Mouse (Mus musculus) embryonic facial prominence, embryonic 12.5 days (tissue): ENCODE measurements around the gene Vps52. TPM values are rescaled to one million over a fixed set of nuclear protein-coding genes. Genes with fewer than 3 reads are reported as not detected.

ENCODE experiments used
- ATAC-seq: fragments of 200-750 bp; cut with Nextera tagmentation; 2 replicates; pipeline ENCODE4 v1.8.0; 2017; ENCODE audit not compliant: insufficient number of reproducible peaks, insufficient read depth, low FRiP score, low TSS enrichment
- H3K27ac ChIP-seq: fragments of 300-500 bp; sonication (generic); 2 replicates; pipeline ENCODE4 v1.5.1; 2016; ENCODE audit warnings: mild to moderate bottlenecking
- H3K27me3 ChIP-seq: fragments of 300-500 bp; sonication (generic); 2 replicates; pipeline ENCODE4 v1.6.1; 2016; ENCODE audit warnings: mild to moderate bottlenecking, moderate library complexity
- H3K36me3 ChIP-seq: fragments of 300-500 bp; sonication (generic); 2 replicates; pipeline ENCODE4 v1.6.1; 2016; ENCODE audit warnings: mild to moderate bottlenecking
- H3K4me1 ChIP-seq: fragments of 300-500 bp; sonication (generic); 2 replicates; pipeline ENCODE4 v1.6.1; 2016
- H3K4me2 ChIP-seq: fragments of 300-500 bp; sonication (generic); replicated peaks from 2 replicates; pipeline ENCODE4 v1.6.1; 2016; ENCODE audit warnings: mild to moderate bottlenecking, moderate library complexity
- H3K4me3 ChIP-seq: fragments of 300-500 bp; sonication (generic); 2 replicates; pipeline ENCODE4 v1.5.1; 2016; ENCODE audit warnings: mild to moderate bottlenecking
- H3K9ac ChIP-seq: fragments of 300-500 bp; sonication (generic); 2 replicates; pipeline ENCODE4 v1.6.1; 2016; ENCODE audit warnings: mild to moderate bottlenecking, moderate library complexity
- H3K9me3 ChIP-seq: fragments of 300-500 bp; sonication (generic); 2 replicates; pipeline ENCODE4 v1.6.1; 2016; ENCODE audit warnings: mild to moderate bottlenecking, moderate library complexity
- WGBS: fragments of 180-500 bp; shearing (Covaris S2); methylation state at CpG from one replicate; pipeline ENCODE4 v1.1.7; 2016; 5-methylcytosine and 5-hydroxymethylcytosine counted together
- polyA plus RNA-seq: library from polyadenylated mRNA; unstranded; fragments of >200 nt; fragmentation: Nextera tagmentation; extraction: Ambion mirVana; gene quantifications from 2 replicates; pipeline ENCODE4 v1.2.1, GENCODE M21; 2016

The Vps52 gene
- polyA plus RNA-seq, 1 experiment from 2014 or later, result 55.2 TPM

GRCm38 (mm10) chr17:33925406-33926116 is 30.1 kb upstream of the Vps52 start:
- Histone ChIP-seq H3K4me3 (no peak overlapping the region), H3K9ac (no peak overlapping the region), H3K36me3 (peaks cover 3% of the 10 kb centered on the region; the same call in 1 of the 2 replicates), H3K4me2 (no peak overlapping the region), H3K4me1 (peaks cover 4% of the 10 kb centered on the region; the same call in 1 of the 2 replicates), H3K27ac (no peak overlapping the region), H3K27me3 (no peaks in the 10 kb centered on the region), H3K9me3 (no peaks in the 10 kb centered on the region)
- ATAC-seq, result no peak
- WGBS, result 81% methylated on average over 21 of the region's 21 CpGs

- no peaks in the 10 kb centered on the region for H3K9me3 ChIP-seq
- no peaks in the 10 kb centered on the region for H3K27me3 ChIP-seq
- no peak for ATAC-seq
- H3K36me3 ChIP-seq, result peaks cover 3% of the 10 kb centered on the region; the same call in 1 of the 2 replicates
- no peak overlapping the region; the same call in 1 of the 2 replicates for H3K9ac ChIP-seq
- no peak overlapping the region for H3K4me2 ChIP-seq
- H3K4me3 ChIP-seq, result no peak overlapping the region
- WGBS, result 83% methylated on average over 17 of the region's 17 CpGs
- no peak overlapping the region for H3K27ac ChIP-seq
- peaks cover 11% of the 10 kb centered on the region for H3K4me1 ChIP-seq
These were observed 29.2 kb upstream of the Vps52 start for GRCm38 (mm10) chr17:33926207-33926932.

GRCm38 (mm10) chr17:33928251-33928947 is 27.2 kb upstream of the Vps52 start:
- H3K9me3 ChIP-seq, result no peaks in the 10 kb centered on the region
- no peaks in the 10 kb centered on the region for H3K27me3 ChIP-seq
- peaks cover 14% of the 10 kb centered on the region for H3K4me1 ChIP-seq
- peak overlapping the region; percentile 89 for H3K9ac ChIP-seq
- H3K36me3 ChIP-seq, result peaks cover 16% of the 10 kb centered on the region
- H3K4me2 ChIP-seq, result peak overlapping the region; percentile 99
- H3K4me3 ChIP-seq, result peak overlapping the region; percentile 88
- no peak for ATAC-seq
- no peak overlapping the region for H3K27ac ChIP-seq
- 63% methylated on average over 21 of the region's 21 CpGs for WGBS

GRCm38 (mm10) chr17:33929371-33930279 is 26.0 kb upstream of the Vps52 start, which contains the start of gene Rgl2:
Gene Rgl2, plus strand, starts transcription at chr17:33929543.
- Histone ChIP-seq H3K27ac (peak within 1 kb of the TSS; percentile 95), H3K9me3 (no peaks in the 10 kb centered on the region), H3K9ac (peak within 1 kb of the TSS; percentile 89), H3K27me3 (no peaks in the 10 kb centered on the region), H3K4me2 (peak within 1 kb of the TSS; percentile 99), H3K4me1 (peaks cover 14% of the 10 kb centered on the region), H3K36me3 (peaks cover 27% of the 10 kb centered on the region), H3K4me3 (peak within 1 kb of the TSS; percentile 88)
- under 1% methylated on average over 76 of the region's 80 CpGs for WGBS
- ATAC-seq, result peak; percentile 70

- Histone ChIP-seq H3K4me3 (peak overlapping the region; percentile 88), H3K36me3 (peaks cover 36% of the 10 kb centered on the region), H3K9ac (peak overlapping the region; percentile 89), H3K4me2 (peak overlapping the region; percentile 99), H3K4me1 (peaks cover 14% of the 10 kb centered on the region), H3K9me3 (no peaks in the 10 kb centered on the region), H3K27ac (peak overlapping the region; percentile 95), H3K27me3 (no peaks in the 10 kb centered on the region)
- under 1% methylated on average over 43 of the region's 45 CpGs for WGBS
- ATAC-seq, result no peak
These were observed 25.1 kb upstream of the Vps52 start for GRCm38 (mm10) chr17:33930280-33931158.

GRCm38 (mm10) chr17:33931159-33931866 is 24.3 kb upstream of the Vps52 start:
- H3K36me3 ChIP-seq, result peaks cover 43% of the 10 kb centered on the region
- WGBS, result 28% methylated on average over 18 of the region's 18 CpGs
- H3K4me1 ChIP-seq, result peaks cover 14% of the 10 kb centered on the region
- H3K27me3 ChIP-seq, result no peaks in the 10 kb centered on the region
- peak overlapping the region; percentile 99 for H3K4me2 ChIP-seq
- peak overlapping the region; percentile 88 for H3K4me3 ChIP-seq
- no peaks in the 10 kb centered on the region for H3K9me3 ChIP-seq
- ATAC-seq, result no peak
- peak overlapping the region; percentile 89 for H3K9ac ChIP-seq
- H3K27ac ChIP-seq, result peak overlapping the region; percentile 46; the same call in 1 of the 2 replicates

- peaks cover 44% of the 10 kb centered on the region for H3K36me3 ChIP-seq
- no peak overlapping the region for H3K27ac ChIP-seq
- H3K4me1 ChIP-seq, result peaks cover 14% of the 10 kb centered on the region
- H3K4me2 ChIP-seq, result no peak overlapping the region
- no peaks in the 10 kb centered on the region for H3K27me3 ChIP-seq
- H3K9ac ChIP-seq, result no peak overlapping the region
- H3K4me3 ChIP-seq, result no peak overlapping the region
- 91% methylated on average over 11 of the region's 11 CpGs for WGBS
- ATAC-seq, result no peak
- H3K9me3 ChIP-seq, result no peaks in the 10 kb centered on the region
These were observed 23.7 kb upstream of the Vps52 start for GRCm38 (mm10) chr17:33931947-33932346.

- Histone ChIP-seq H3K9me3 (no peaks in the 10 kb centered on the region), H3K36me3 (peaks cover 49% of the 10 kb centered on the region), H3K4me1 (peaks cover 14% of the 10 kb centered on the region), H3K9ac (no peak overlapping the region), H3K4me3 (no peak overlapping the region), H3K4me2 (no peak overlapping the region), H3K27me3 (no peaks in the 10 kb centered on the region), H3K27ac (no peak overlapping the region)
- 73% methylated on average over 14 of the region's 14 CpGs for WGBS
- ATAC-seq, result no peak
These were observed 23.2 kb upstream of the Vps52 start for GRCm38 (mm10) chr17:33932448-33932847.

GRCm38 (mm10) chr17:33932970-33933369 is 22.6 kb upstream of the Vps52 start:
- H3K9me3 ChIP-seq, result no peaks in the 10 kb centered on the region
- no peak for ATAC-seq
- 0 out of 2 replicates have a peak overlapping the region, but pooled peaks have one; percentile 24 for H3K9ac ChIP-seq
- peaks cover 14% of the 10 kb centered on the region for H3K4me1 ChIP-seq
- no peak overlapping the region for H3K4me2 ChIP-seq
- no peaks in the 10 kb centered on the region for H3K27me3 ChIP-seq
- WGBS, result 82% methylated on average over 15 of the region's 15 CpGs
- H3K36me3 ChIP-seq, result peaks cover 51% of the 10 kb centered on the region
- no peak overlapping the region for H3K27ac ChIP-seq
- no peak overlapping the region for H3K4me3 ChIP-seq
